ENCODE assay signal across 18 mouse cellular contexts in genomic region chr2:164800252-164801004, GRCm38 (mm10). TPM values are rescaled to one million over a fixed set of nuclear protein-coding genes. Genes with fewer than 3 reads are reported as not detected.
"Had no signal": no experiment of that assay in that cellular context is flagged by ENCODE, and none has a peak within 500 bp of the region (broad histone marks: within the 10 kb centered on the region; RNA-seq: fewer than 3 reads in every experiment).

No protein-coding gene starts in this region.

- H3K4me2 ChIP-seq: lung, embryonic 15.5 days; midbrain, embryonic 11.5 days; midbrain, embryonic 13.5 days; midbrain, embryonic 15.5 days; neural tube, embryonic 12.5 days; stomach, embryonic 15.5 days had no signal

- H3K9ac ChIP-seq: lung, embryonic 15.5 days; midbrain, embryonic 13.5 days; midbrain, embryonic 15.5 days; neural tube, embryonic 12.5 days; stomach, embryonic 15.5 days had no signal

- H3K27me3 ChIP-seq: lung, embryonic 15.5 days; megakaryocyte, embryonic 14.5 days; midbrain, embryonic 13.5 days; midbrain, embryonic 15.5 days; neural tube, embryonic 12.5 days; stomach, embryonic 15.5 days had no signal

- DNase-seq: lung, adult 2 months; lung, postnatal 14 days; lung, postnatal 36 days; right cerebral cortex, postnatal 14 days; thymus, adult 2 months; thymus, postnatal 25 days; thymus, postnatal 4 days had no signal

- H3K4me3 ChIP-seq: lung, embryonic 15.5 days; midbrain, embryonic 13.5 days; midbrain, embryonic 15.5 days; neural tube, embryonic 12.5 days; stomach, embryonic 15.5 days had no signal

- H3K27ac ChIP-seq: lung, embryonic 15.5 days; macrophage; midbrain, embryonic 13.5 days; midbrain, embryonic 15.5 days; neural tube, embryonic 12.5 days; stomach, embryonic 15.5 days; stomach, postnatal 0 days had no signal

- ATAC-seq: lung, postnatal 0 days; midbrain, embryonic 13.5 days; midbrain, embryonic 15.5 days had no signal

- H3K9me3 ChIP-seq: lung, embryonic 15.5 days; megakaryocyte, embryonic 14.5 days; midbrain, embryonic 13.5 days; midbrain, embryonic 15.5 days; neural tube, embryonic 12.5 days; stomach, embryonic 15.5 days had no signal

RNA-seq across cellular contexts. Expression of gene Tnnc2, which starts 20.7 kb away (rescaled TPM):
- polyA plus RNA-seq: macrophage; midbrain, embryonic 11.5 days; midbrain, embryonic 13.5 days; midbrain, embryonic 15.5 days; spleen, adult 2 months had no signal
